Mouse (Mus musculus) heart, embryonic 16.5 days (tissue): Measurements from ENCODE around the gene Tmub2. TPM values are rescaled to one million over a fixed set of nuclear protein-coding genes. Genes with fewer than 3 reads are reported as not detected.
A peak's percentile ranks its signal among the peaks of the same experiment; 100 is the strongest.

ENCODE experiments used
- ATAC-seq: fragments of 200-750 bp; cut with Nextera tagmentation; replicated peaks from 2 replicates; pipeline ENCODE4 v1.8.0; 2017; ENCODE audit warnings: moderate number of reproducible peaks; ENCODE audit not compliant: insufficient read depth, low FRiP score; ENCODE audit errors: extremely low read depth
- H3K27ac ChIP-seq: fragments of 300-500 bp; sonication (generic); 2 replicates; pipeline ENCODE4 v1.5.1; 2014; ENCODE audit warnings: mild to moderate bottlenecking, low read length, control low read depth, moderate library complexity
- H3K27me3 ChIP-seq: fragments of 300-500 bp; sonication (generic); 2 replicates; pipeline ENCODE4 v1.6.1; 2014; ENCODE audit warnings: low read length, mixed read lengths; ENCODE audit not compliant: control insufficient read depth, insufficient read depth
- H3K36me3 ChIP-seq: fragments of 300-500 bp; sonication (generic); 2 replicates; pipeline ENCODE4 v1.6.1; 2014; ENCODE audit not compliant: control insufficient read depth, insufficient read depth
- H3K4me1 ChIP-seq: fragments of 300-500 bp; sonication (generic); 2 replicates; pipeline ENCODE4 v1.6.1; 2014; ENCODE audit warnings: low read length, mixed read lengths; ENCODE audit not compliant: control insufficient read depth, insufficient read depth
- H3K4me2 ChIP-seq: fragments of 300-500 bp; sonication (generic); 2 replicates; pipeline ENCODE4 v1.6.1; 2014; ENCODE audit warnings: low read depth, mild to moderate bottlenecking, control low read depth, low read length
- H3K4me3 ChIP-seq: fragments of 300-500 bp; sonication (generic); 2 replicates; pipeline ENCODE4 v1.5.1; 2014; ENCODE audit warnings: mild to moderate bottlenecking, control low read depth, low read length
- H3K9ac ChIP-seq: fragments of 300-500 bp; sonication (generic); 2 replicates; pipeline ENCODE4 v1.6.1; 2014; ENCODE audit warnings: low read length, control low read depth
- H3K9me3 ChIP-seq: fragments of 300-500 bp; sonication (generic); replicated peaks from 2 replicates; pipeline ENCODE4 v1.6.1; 2016; ENCODE audit warnings: low read length; ENCODE audit not compliant: control insufficient read depth
- WGBS: fragments of 180-500 bp; shearing (Covaris S2); extraction: QIAGEN DNeasy Blood & Tissue Kit; methylation state at CpG from one replicate; pipeline ENCODE4 v1.1.7; 2014; 5-methylcytosine and 5-hydroxymethylcytosine counted together
- polyA plus RNA-seq: library from polyadenylated mRNA; unstranded; fragments of >200 nt; fragmentation: Nextera tagmentation; extraction: Ambion mirVana; gene quantifications from 2 replicates; pipeline ENCODE4 v1.2.1, GENCODE M21; 2015

Tmub2 gene
- polyA plus RNA-seq, 1 experiment from 2014 or later, result 42.6 TPM

- 83% methylated on average over 1 of the region's 1 CpGs for WGBS
- no peak overlapping the region for H3K27ac ChIP-seq
- no peak overlapping the region for H3K4me3 ChIP-seq
- H3K9ac ChIP-seq, result no peak overlapping the region
- no peaks in the 10 kb centered on the region for H3K36me3 ChIP-seq
- no peaks in the 10 kb centered on the region for H3K27me3 ChIP-seq
- ATAC-seq, result no peak
- no peaks in the 10 kb centered on the region for H3K9me3 ChIP-seq
- H3K4me1 ChIP-seq, result peaks cover 15% of the 10 kb centered on the region
- H3K4me2 ChIP-seq, result no peak overlapping the region
Observed at GRCm38 (mm10) chr11:102337921-102338320, 53.2 kb downstream of the Tmub2 start.

GRCm38 (mm10) chr11:102338561-102338960 is 53.8 kb downstream of the Tmub2 start:
- H3K27me3 ChIP-seq, result no peaks in the 10 kb centered on the region
- WGBS, result 6% methylated on average over 3 of the region's 3 CpGs
- H3K27ac ChIP-seq, result peak overlapping the region; percentile 78
- H3K36me3 ChIP-seq, result no peaks in the 10 kb centered on the region
- ATAC-seq, result peak; percentile 95
- no peaks in the 10 kb centered on the region for H3K9me3 ChIP-seq
- no peak overlapping the region for H3K4me2 ChIP-seq
- no peak overlapping the region for H3K9ac ChIP-seq
- peaks cover 15% of the 10 kb centered on the region for H3K4me1 ChIP-seq
- H3K4me3 ChIP-seq, result no peak overlapping the region

Other genes starting within 250 kb of the Tmub2 start
- gene Cd300lg, start 243.4 kb upstream of the Tmub2 start, polyA plus RNA-seq, result 11.6 TPM in 2 replicates
- 6.6 and 9.1 TPM in 2 replicates for gene Mpp2, start 196.4 kb upstream of the Tmub2 start, polyA plus RNA-seq
- not detected in 2 replicates for gene Ppy, start 183.6 kb upstream of the Tmub2 start, polyA plus RNA-seq
- gene Pyy, start 177.1 kb upstream of the Tmub2 start, polyA plus RNA-seq, result not detected in 2 replicates
- 0.14 and 0.29 TPM in 2 replicates for gene Nags, start 139.4 kb upstream of the Tmub2 start, polyA plus RNA-seq
- gene Tmem101, start 128.5 kb upstream of the Tmub2 start, polyA plus RNA-seq, result 33.9 and 35.3 TPM in 2 replicates
- 60.5 and 77.2 TPM in 2 replicates for gene Lsm12, start 99.6 kb upstream of the Tmub2 start, polyA plus RNA-seq
- 24.4 and 25.0 TPM in 2 replicates for gene G6pc3, start 95.3 kb upstream of the Tmub2 start, polyA plus RNA-seq
- 86.7 and 96.4 TPM in 2 replicates for gene Hdac5, start 54.8 kb upstream of the Tmub2 start, polyA plus RNA-seq
- 11.8 and 12.3 TPM in 2 replicates for gene BC030867, start 36.0 kb upstream of the Tmub2 start, polyA plus RNA-seq
- gene Asb16, start 16.2 kb upstream of the Tmub2 start, polyA plus RNA-seq, result 0.08 and 0.09 TPM in 2 replicates
- 7.1 and 9.1 TPM in 2 replicates for gene Atxn7l3, start 11.7 kb downstream of the Tmub2 start, polyA plus RNA-seq
- gene Ubtf, start 34.8 kb downstream of the Tmub2 start, polyA plus RNA-seq, result 57.8 and 58.9 TPM in 2 replicates
- 14.9 TPM in 2 replicates for gene Slc4a1, start 81.3 kb downstream of the Tmub2 start, polyA plus RNA-seq
- 0.72 and 1.3 TPM in 2 replicates for gene Rundc3a, start 108.5 kb downstream of the Tmub2 start, polyA plus RNA-seq
- gene Slc25a39, start 123.0 kb downstream of the Tmub2 start, polyA plus RNA-seq, result 308 and 331 TPM in 2 replicates
- 215 and 234 TPM in 2 replicates for gene Grn, start 145.4 kb downstream of the Tmub2 start, polyA plus RNA-seq
- 3.0 and 3.9 TPM in 2 replicates for gene Fam171a2, start 162.8 kb downstream of the Tmub2 start, polyA plus RNA-seq
- 6.5 and 6.6 TPM in 2 replicates for gene Itga2b, start 185.2 kb downstream of the Tmub2 start, polyA plus RNA-seq